Mouse (Mus musculus) liver, postnatal 0 days (tissue): ENCODE results near the gene Lmf1.

Experiments used
- CTCF ChIP-seq: sonication (generic); IDR thresholded peaks from 2 replicates; pipeline ENCODE4 v1.5.1; 2016; ENCODE audit warnings: antibody characterized with exemption, low read depth
- EP300 ChIP-seq: IDR thresholded peaks from 2 replicates; pipeline ENCODE4 v1.6.1; 2016; ENCODE audit warnings: antibody characterized with exemption, low read depth, mild to moderate bottlenecking

- TF ChIP-seq CTCF (no peak), EP300 (no peak)
These were observed 59.1 kb downstream of the Lmf1 start for GRCm38 (mm10) chr17:25637986-25638385.
